Mouse (Mus musculus) liver, embryonic 14.5 days (tissue): Measurements from ENCODE around the gene Dcn.

ENCODE experiments used
- CTCF ChIP-seq: IDR thresholded peaks from 2 replicates; pipeline ENCODE4 v1.5.1; 2016; ENCODE audit warnings: antibody characterized with exemption, low read depth, control low read depth
- EP300 ChIP-seq: IDR thresholded peaks from 2 replicates; pipeline ENCODE4 v1.6.1; 2016; ENCODE audit warnings: antibody characterized with exemption, low read depth

GRCm38 (mm10) chr10:97487269-97487989, 8.0 kb downstream of the Dcn start:
- TF ChIP-seq CTCF (no peak), EP300 (no peak)
